In genomic region chr8:127778352-127779020, GRCm38 (mm10) we compare ENCODE assay signal across 16 mouse cellular contexts.
DNase-seq lines count a peak whose midpoint lies in the region; ATAC-seq lines count a peak whose summit lies in the region.
"Had no signal": no experiment of that assay in that cellular context is flagged by ENCODE, and none has a peak within 500 bp of the region (broad histone marks: within the 10 kb centered on the region; RNA-seq: fewer than 3 reads in every experiment).

No protein-coding gene starts in this region.

- H3K4me3 ChIP-seq in forebrain, embryonic 14.5 days (ENCODE audit: low read depth, low read length) = no peak overlapping the region
- H3K4me3 ChIP-seq in forebrain, embryonic 15.5 days = no peak overlapping the region
- no peak overlapping the region for H3K4me3 ChIP-seq in neural tube, embryonic 12.5 days
- H3K4me3 ChIP-seq: liver, embryonic 15.5 days; midbrain, embryonic 12.5 days had no signal

- no peak overlapping the region for H3K27ac ChIP-seq in forebrain, embryonic 14.5 days (ENCODE audit: low read depth, low read length)
- no peak overlapping the region for H3K27ac ChIP-seq in forebrain, embryonic 15.5 days (replicated peaks)
- H3K27ac ChIP-seq in neural tube, embryonic 12.5 days = no peak overlapping the region
- H3K27ac ChIP-seq: liver, embryonic 15.5 days; midbrain, embryonic 12.5 days had no signal

- no peak overlapping the region for H3K9ac ChIP-seq in forebrain, embryonic 14.5 days (ENCODE audit: low read length)
- H3K9ac ChIP-seq in forebrain, embryonic 15.5 days (replicated peaks) = no peak overlapping the region
- no peak overlapping the region for H3K9ac ChIP-seq in neural tube, embryonic 12.5 days
- H3K9ac ChIP-seq: liver, embryonic 15.5 days; midbrain, embryonic 12.5 days had no signal

- DNase-seq in forebrain, embryonic 14.5 days (ENCODE audit: low spot score) = peak; percentile 24
- DNase-seq in kidney, postnatal 36 days = peak; percentile 19 to 20
- no peak for DNase-seq in kidney, adult 11 months
- DNase-seq in embryo, embryonic 9.5 days (ENCODE audit: extremely low spot score) = peak; percentile 27
- no peak for DNase-seq in cerebellum, postnatal 25 days
- no peak for DNase-seq in cerebellum, adult 11-12 months
- DNase-seq: cerebellum, adult 18-20 months; kidney, postnatal 14 days; layer of hippocampus, postnatal 36 days; lung, postnatal 14 days; right cerebral cortex, postnatal 25 days had no signal

- 0 out of 2 replicates have a peak, but pooled peaks cover 2% of the 10 kb centered on the region for H3K27me3 ChIP-seq in forebrain, embryonic 14.5 days (replicated peaks; ENCODE audit: control insufficient read depth, insufficient read depth, low read length)
- H3K27me3 ChIP-seq in forebrain, embryonic 15.5 days = no peaks in the 10 kb centered on the region
- H3K27me3 ChIP-seq in neural tube, embryonic 12.5 days (replicated peaks) = no peaks in the 10 kb centered on the region
- H3K27me3 ChIP-seq: liver, embryonic 15.5 days had no signal

- no peak overlapping the region for H3K4me2 ChIP-seq in forebrain, embryonic 14.5 days (ENCODE audit: low read length)
- no peak overlapping the region for H3K4me2 ChIP-seq in forebrain, embryonic 15.5 days (replicated peaks)
- no peak overlapping the region for H3K4me2 ChIP-seq in neural tube, embryonic 12.5 days (replicated peaks)
- H3K4me2 ChIP-seq: liver, embryonic 15.5 days; midbrain, embryonic 12.5 days had no signal

- no peaks in the 10 kb centered on the region for H3K9me3 ChIP-seq in forebrain, embryonic 14.5 days (replicated peaks; ENCODE audit: control insufficient read depth, low read length)
- H3K9me3 ChIP-seq in forebrain, embryonic 15.5 days = no peaks in the 10 kb centered on the region
- H3K9me3 ChIP-seq in neural tube, embryonic 12.5 days = no peaks in the 10 kb centered on the region
- H3K9me3 ChIP-seq: liver, embryonic 15.5 days; midbrain, embryonic 12.5 days had no signal

- WGBS in forebrain, embryonic 14.5 days = 55% methylated on average over 4 of the region's 4 CpGs
- 58% methylated on average over 4 of the region's 4 CpGs for WGBS in forebrain, embryonic 15.5 days
- 16% methylated on average over 4 of the region's 4 CpGs for WGBS in neural tube, embryonic 12.5 days

- H3K4me1 ChIP-seq in forebrain, embryonic 14.5 days (ENCODE audit: control insufficient read depth, insufficient read depth, low read length) = peaks cover 18% of the 10 kb centered on the region
- peaks cover 38% of the 10 kb centered on the region for H3K4me1 ChIP-seq in forebrain, embryonic 15.5 days
- H3K4me1 ChIP-seq in neural tube, embryonic 12.5 days = peaks cover 15% of the 10 kb centered on the region
- H3K4me1 ChIP-seq: liver, embryonic 15.5 days had no signal

- ATAC-seq in forebrain, embryonic 14.5 days = no peak
- no peak for ATAC-seq in forebrain, embryonic 15.5 days (replicated peaks)
- peak; percentile 30; the same call in 1 of the 2 replicates for ATAC-seq in neural tube, embryonic 12.5 days (ENCODE audit: low FRiP score, low read depth)

- no peaks in the 10 kb centered on the region for H3K36me3 ChIP-seq in forebrain, embryonic 14.5 days (ENCODE audit: control insufficient read depth, insufficient read depth, low read length)
- no peaks in the 10 kb centered on the region for H3K36me3 ChIP-seq in forebrain, embryonic 15.5 days
- no peaks in the 10 kb centered on the region for H3K36me3 ChIP-seq in neural tube, embryonic 12.5 days
- H3K36me3 ChIP-seq: G1E; liver, embryonic 15.5 days; midbrain, embryonic 12.5 days had no signal

Comparison
In these comparisons a context has a peak if more than half of its experiments do, and no peak if none do; other contexts are left out.
1. DNase-seq: peak in forebrain, embryonic 14.5 days (single experiment), kidney, postnatal 36 days (2 of 2) and embryo, embryonic 9.5 days (single experiment); none in kidney, adult 11 months (single experiment), cerebellum, postnatal 25 days (0 of 2) and cerebellum, adult 11-12 months (single experiment).